Mouse (Mus musculus): ENCODE data around the gene Egf. TPM values are rescaled to one million over a fixed set of nuclear protein-coding genes. Genes with fewer than 3 reads are reported as not detected.

Egf gene
- polyA plus RNA-seq, 1 experiment = 3.1 TPM

DNA sequence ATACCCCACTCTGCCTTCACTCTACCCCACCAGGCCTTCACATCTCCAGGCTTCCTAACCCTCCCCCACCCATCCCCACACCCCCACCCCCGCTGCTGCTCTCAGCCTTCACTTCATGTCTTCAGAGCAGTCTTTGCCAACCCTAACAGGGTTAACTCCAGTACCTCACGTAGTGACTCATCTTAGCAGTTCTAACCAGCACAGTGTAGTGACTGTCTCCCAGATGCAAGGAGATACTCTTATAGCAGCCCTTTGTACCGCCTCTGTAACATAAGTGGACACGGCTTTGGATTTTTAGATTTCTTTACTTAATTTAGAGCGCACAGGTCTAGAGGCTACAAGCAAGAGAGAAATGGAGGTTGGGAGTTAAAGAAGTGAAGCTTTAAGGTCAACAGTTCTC is 106.5 kb downstream of the Egf start:
- Histone ChIP-seq H3K4me1 (ENCODE audit: control insufficient read depth, insufficient read depth, low read length) (no peaks in the 10 kb centered on the region; the same call in 1 of the 2 replicates), H3K4me3 (replicated peaks; ENCODE audit: extremely low read depth, low read depth, low read length) (no peak overlapping the region)
- no peak for TF ChIP-seq POLR2A (IDR thresholded peaks at IDR 0.05; ENCODE audit: borderline replicate concordance, extremely low read depth, low read depth, low read length)
- TF ChIP-seq CTCF (IDR thresholded peaks at IDR 0.05; ENCODE audit: insufficient read depth, low read length) = no peak
- DNase-seq = no peak
- WGBS = 89% methylated on average over 5 of the region's 5 CpGs

DNA sequence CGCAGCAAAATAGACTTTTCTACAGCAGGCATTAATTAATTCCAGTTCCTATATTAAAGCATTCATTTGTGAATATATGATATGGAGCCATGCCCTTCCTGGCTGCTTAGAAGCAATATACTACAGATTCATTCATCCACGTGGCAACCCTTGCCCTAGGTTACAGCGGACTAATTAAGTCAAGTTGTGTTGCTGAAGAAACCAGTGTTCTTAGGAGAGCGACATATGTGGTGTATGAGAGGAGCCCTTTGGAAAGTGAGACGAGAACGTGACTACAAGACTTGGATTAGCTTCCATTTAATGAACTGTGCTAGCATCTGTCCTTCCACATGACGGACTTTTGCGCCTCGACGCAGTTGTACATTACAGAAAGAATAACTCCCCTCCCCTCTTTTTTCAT is 107.8 kb downstream of the Egf start:
- 90% methylated on average over 10 of the region's 10 CpGs for WGBS
- no peaks in the 10 kb centered on the region; the same call in 1 of the 2 replicates for H3K4me1 ChIP-seq (ENCODE audit: control insufficient read depth, insufficient read depth, low read length)
- DNase-seq = no peak
- H3K4me3 ChIP-seq (replicated peaks; ENCODE audit: extremely low read depth, low read depth, low read length) = no peak overlapping the region
- TF ChIP-seq CTCF (IDR thresholded peaks at IDR 0.05; ENCODE audit: insufficient read depth, low read length) (no peak), POLR2A (IDR thresholded peaks at IDR 0.05; ENCODE audit: borderline replicate concordance, extremely low read depth, low read depth, low read length) (no peak)

DNA sequence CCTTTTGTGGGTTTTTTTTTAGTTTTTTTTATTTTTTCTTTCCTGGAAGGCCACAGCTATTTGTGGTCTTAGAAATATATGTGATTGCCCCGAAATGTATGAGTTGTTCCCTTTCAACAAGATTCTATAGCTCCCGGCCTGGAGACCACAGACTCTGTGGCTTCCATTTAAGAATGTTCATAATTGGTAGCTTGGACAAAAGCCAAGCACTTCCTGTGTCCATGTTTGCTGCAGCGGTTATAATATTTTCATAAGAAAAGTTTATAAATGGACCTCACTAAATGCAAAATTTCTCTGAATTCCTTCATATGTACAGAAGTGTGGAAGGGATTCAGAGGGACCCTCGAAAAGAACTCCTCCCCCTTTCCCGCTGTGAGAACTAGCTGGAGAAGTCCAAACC is 108.3 kb downstream of the Egf start:
- Histone ChIP-seq H3K4me3 (replicated peaks; ENCODE audit: extremely low read depth, low read depth, low read length) (no peak overlapping the region), H3K4me1 (ENCODE audit: control insufficient read depth, insufficient read depth, low read length) (no peaks in the 10 kb centered on the region; the same call in 1 of the 2 replicates)
- WGBS = 62% methylated on average over 5 of the region's 5 CpGs
- TF ChIP-seq CTCF (IDR thresholded peaks at IDR 0.05; ENCODE audit: insufficient read depth, low read length) (no peak), POLR2A (IDR thresholded peaks at IDR 0.05; ENCODE audit: borderline replicate concordance, extremely low read depth, low read depth, low read length) (no peak)
- no peak for DNase-seq

DNA sequence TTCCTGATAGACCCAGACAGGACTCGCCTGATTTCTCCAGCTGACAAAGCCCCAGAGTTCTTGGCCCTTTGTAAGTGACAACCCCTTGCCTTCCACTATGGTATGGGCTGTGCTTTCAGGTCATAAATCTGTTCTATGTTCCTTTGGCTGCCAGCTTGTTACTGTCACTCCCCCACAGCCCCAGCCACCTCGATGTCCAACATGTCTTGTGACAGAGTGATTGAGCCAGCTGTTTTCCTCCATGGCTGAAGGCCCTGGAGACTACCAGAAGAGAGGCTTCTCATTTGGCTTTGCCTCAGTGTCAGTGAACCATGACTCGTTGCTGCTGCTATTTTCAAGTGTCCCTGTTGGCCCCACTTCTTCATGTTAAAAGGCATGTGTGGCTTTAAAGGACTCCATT is 109.7 kb downstream of the Egf start:
- Histone ChIP-seq H3K4me3 (replicated peaks; ENCODE audit: extremely low read depth, low read depth, low read length) (no peak overlapping the region), H3K4me1 (ENCODE audit: control insufficient read depth, insufficient read depth, low read length) (no peaks in the 10 kb centered on the region)
- WGBS = 42% methylated on average over 3 of the region's 3 CpGs
- no peak for DNase-seq
- TF ChIP-seq POLR2A (IDR thresholded peaks at IDR 0.05; ENCODE audit: borderline replicate concordance, extremely low read depth, low read depth, low read length) (no peak), CTCF (IDR thresholded peaks at IDR 0.05; ENCODE audit: insufficient read depth, low read length) (no peak)

DNA sequence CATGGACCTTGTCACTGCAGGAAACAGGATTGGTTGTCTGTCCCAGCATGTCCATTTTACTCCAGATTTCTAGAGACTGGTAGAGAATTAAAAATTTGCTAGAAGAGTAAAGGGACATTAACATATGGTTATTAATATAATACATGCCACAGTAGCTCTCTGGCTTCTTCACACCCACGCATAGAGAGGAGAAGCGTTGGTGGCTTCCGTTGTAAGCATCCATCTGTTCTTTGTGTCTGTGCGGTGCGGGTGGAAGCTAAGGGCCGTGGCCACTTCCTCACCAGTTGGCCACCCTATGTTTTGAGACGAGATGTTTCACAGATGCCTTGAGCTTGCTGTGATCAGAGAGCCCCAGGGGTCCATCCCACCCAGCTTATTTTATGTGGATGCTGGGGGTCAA is 113.5 kb downstream of the Egf start:
- TF ChIP-seq POLR2A (IDR thresholded peaks at IDR 0.05; ENCODE audit: borderline replicate concordance, extremely low read depth, low read depth, low read length) = no peak
- no peak for TF ChIP-seq CTCF (IDR thresholded peaks at IDR 0.05; ENCODE audit: insufficient read depth, low read length)
- H3K4me1 ChIP-seq (ENCODE audit: control insufficient read depth, insufficient read depth, low read length) = no peaks in the 10 kb centered on the region
- WGBS = 90% methylated on average over 7 of the region's 7 CpGs
- no peak for DNase-seq
- H3K4me3 ChIP-seq (replicated peaks; ENCODE audit: extremely low read depth, low read depth, low read length) = no peak overlapping the region

DNA sequence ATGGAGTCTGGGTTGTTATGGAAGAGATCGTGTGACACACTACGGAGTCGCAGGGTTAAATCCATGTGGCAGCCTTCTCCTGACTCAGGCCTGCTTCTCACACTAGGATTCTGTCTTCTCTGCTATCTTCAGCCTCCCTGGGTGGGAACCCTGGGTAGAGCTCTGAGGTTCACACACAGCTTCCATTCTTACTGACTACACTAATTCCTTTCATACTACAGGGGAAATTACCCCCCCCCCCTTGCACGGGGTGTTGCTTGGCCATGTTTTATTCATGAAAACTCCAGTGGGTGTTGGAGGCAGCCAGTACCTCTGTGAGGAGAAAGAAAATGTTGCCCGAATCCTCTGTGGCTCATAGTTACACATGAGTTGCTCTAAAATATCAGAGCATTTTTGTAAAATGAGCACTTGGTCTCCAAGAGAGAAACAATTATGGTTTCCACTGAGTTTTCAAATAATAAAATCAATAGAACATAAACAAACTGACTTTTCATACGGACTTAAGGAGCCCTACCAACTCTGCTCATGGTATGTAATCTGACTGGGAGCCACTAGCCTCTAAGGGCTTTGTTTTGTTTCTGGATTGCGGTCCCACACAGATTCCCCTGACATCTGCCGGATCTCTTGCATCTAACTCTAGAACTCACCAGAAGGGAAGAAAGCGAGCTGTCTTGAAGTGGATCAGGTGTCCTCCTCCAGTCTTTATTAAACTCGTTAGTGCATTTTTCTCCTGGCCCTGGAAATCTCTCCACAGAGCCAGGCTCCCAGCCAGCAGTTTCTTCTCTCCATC is 114.7 kb downstream of the Egf start:
- 74% methylated on average over 10 of the region's 10 CpGs for WGBS
- H3K4me3 ChIP-seq (replicated peaks; ENCODE audit: extremely low read depth, low read depth, low read length) = no peak overlapping the region
- H3K4me1 ChIP-seq (ENCODE audit: control insufficient read depth, insufficient read depth, low read length) = no peaks in the 10 kb centered on the region
- TF ChIP-seq POLR2A (IDR thresholded peaks at IDR 0.05; ENCODE audit: borderline replicate concordance, extremely low read depth, low read depth, low read length) = no peak
- no peak for TF ChIP-seq CTCF (IDR thresholded peaks at IDR 0.05; ENCODE audit: insufficient read depth, low read length)
- DNase-seq = no peak

DNA sequence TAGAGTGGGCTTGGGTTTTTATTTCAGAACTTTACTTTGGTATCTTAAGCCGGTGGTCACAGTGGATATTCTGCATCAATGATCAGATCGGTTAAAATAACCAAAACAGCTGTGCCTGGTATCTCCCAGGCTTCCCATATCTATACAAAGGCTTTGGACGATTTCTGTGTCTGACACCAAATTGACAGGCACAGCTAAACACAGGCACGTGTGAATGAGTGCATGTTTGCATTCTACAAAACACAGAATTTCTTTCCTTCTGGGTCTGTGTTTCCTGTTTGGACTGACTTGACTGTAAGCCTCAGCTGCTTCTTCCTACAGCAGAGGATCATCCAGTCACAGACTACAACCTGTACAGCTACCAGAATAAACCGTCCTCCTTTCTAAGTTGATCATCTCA is 115.4 kb downstream of the Egf start:
- TF ChIP-seq POLR2A (IDR thresholded peaks at IDR 0.05; ENCODE audit: borderline replicate concordance, extremely low read depth, low read depth, low read length) (no peak), CTCF (IDR thresholded peaks at IDR 0.05; ENCODE audit: insufficient read depth, low read length) (no peak)
- WGBS = 45% methylated on average over 5 of the region's 5 CpGs
- Histone ChIP-seq H3K4me3 (replicated peaks; ENCODE audit: extremely low read depth, low read depth, low read length) (no peak overlapping the region), H3K4me1 (ENCODE audit: control insufficient read depth, insufficient read depth, low read length) (no peaks in the 10 kb centered on the region)
- no peak for DNase-seq

DNA sequence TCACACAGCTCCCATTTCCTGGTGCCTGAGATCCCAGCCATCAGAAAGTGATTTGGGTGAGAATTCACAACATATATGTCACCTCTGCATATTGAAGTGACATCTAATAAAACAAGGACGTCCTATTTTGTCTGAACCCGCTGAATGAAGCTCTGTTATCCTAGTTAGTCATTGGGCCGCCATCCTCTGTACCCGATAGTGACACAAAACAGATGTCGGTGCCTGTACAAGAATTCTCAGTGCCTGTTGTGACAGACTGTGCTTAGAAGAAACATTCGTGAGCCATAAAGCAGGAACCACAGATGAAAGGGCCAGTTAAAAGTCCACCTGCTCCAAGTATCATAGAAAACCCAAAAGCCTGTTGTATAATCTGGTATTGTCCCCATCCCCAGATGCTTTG is 117.7 kb downstream of the Egf start:
- WGBS = 70% methylated on average over 6 of the region's 6 CpGs
- TF ChIP-seq POLR2A (IDR thresholded peaks at IDR 0.05; ENCODE audit: borderline replicate concordance, extremely low read depth, low read depth, low read length) (no peak), CTCF (IDR thresholded peaks at IDR 0.05; ENCODE audit: insufficient read depth, low read length) (no peak)
- Histone ChIP-seq H3K4me3 (replicated peaks; ENCODE audit: extremely low read depth, low read depth, low read length) (no peak overlapping the region), H3K4me1 (ENCODE audit: control insufficient read depth, insufficient read depth, low read length) (no peaks in the 10 kb centered on the region)
- no peak for DNase-seq

DNA sequence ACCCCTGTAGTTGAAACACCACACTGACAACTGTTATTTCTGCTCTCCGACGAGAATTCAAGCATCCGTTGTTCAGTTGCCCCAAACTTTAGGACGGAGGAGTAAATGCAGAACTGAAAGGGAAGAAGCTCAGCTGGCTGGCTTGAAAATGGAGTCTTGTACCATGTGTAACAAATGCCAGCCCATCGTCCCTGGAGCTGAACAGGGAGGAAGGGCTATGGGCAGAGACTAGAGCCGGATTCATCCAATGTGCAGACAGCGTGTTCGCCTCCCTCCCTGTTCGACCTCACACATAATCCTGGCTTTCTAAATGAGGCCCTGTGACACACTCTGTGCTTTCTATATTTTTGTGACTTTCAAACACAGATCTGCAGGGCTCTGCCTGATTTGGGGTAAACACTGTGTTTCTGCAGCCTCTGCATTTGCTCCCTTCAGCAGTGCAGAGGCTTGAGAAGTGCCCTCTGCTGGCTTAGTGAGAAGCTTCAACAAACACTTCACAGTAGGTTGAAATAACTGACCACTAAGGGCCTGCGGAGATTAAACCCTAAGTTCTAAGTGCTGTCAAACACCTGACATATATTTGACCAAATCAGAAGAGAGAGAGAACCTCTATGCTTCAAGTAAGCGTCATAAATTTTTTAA is 120.7 kb downstream of the Egf start:
- 73% methylated on average over 11 of the region's 11 CpGs for WGBS
- peak; percentile 14 for DNase-seq
- TF ChIP-seq CTCF (IDR thresholded peaks at IDR 0.05; ENCODE audit: insufficient read depth, low read length) = peak; percentile 37; the same call in 1 of the 2 replicates
- no peak for TF ChIP-seq POLR2A (IDR thresholded peaks at IDR 0.05; ENCODE audit: borderline replicate concordance, extremely low read depth, low read depth, low read length)
- H3K4me3 ChIP-seq (replicated peaks; ENCODE audit: extremely low read depth, low read depth, low read length) = no peak overlapping the region
- no peaks in the 10 kb centered on the region for H3K4me1 ChIP-seq (ENCODE audit: control insufficient read depth, insufficient read depth, low read length)

DNA sequence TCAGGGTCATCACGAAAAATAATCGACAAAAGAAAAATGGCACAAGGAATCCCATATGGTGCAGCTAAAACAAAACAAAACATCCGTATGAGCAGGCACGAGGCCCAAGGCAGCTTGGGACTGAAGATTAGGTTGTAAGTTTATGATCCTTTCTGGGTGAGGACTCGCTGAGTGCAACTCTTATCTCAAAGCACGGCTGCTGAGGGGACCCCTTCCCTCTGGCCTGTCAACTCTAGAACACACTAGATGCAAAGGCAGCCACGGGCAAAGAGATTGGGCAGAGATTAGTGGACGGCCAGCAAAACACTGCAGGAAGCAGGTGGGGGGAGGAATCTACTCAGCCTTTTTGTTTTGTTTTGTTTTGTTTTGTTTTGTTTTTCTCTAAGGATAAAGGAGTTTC is 121.6 kb downstream of the Egf start:
- no peak for TF ChIP-seq POLR2A (IDR thresholded peaks at IDR 0.05; ENCODE audit: borderline replicate concordance, extremely low read depth, low read depth, low read length)
- no peak for TF ChIP-seq CTCF (IDR thresholded peaks at IDR 0.05; ENCODE audit: insufficient read depth, low read length)
- Histone ChIP-seq H3K4me1 (ENCODE audit: control insufficient read depth, insufficient read depth, low read length) (no peaks in the 10 kb centered on the region), H3K4me3 (replicated peaks; ENCODE audit: extremely low read depth, low read depth, low read length) (no peak overlapping the region)
- 52% methylated on average over 8 of the region's 8 CpGs for WGBS
- no peak for DNase-seq
